Mouse (Mus musculus) liver, embryonic 14 days (tissue): ENCODE measurements around the gene Dcpp2. TPM values are rescaled to one million over a fixed set of nuclear protein-coding genes. Genes with fewer than 3 reads are reported as not detected.

ENCODE experiments used
- polyA plus RNA-seq: library from polyadenylated mRNA; depleted of rRNA; stranded (reverse); fragments of >200 nt; gene quantifications from 2 replicates; pipeline ENCODE4 v1.2.3, GENCODE M21; 2012; rRNA removed

Dcpp2 gene
- polyA plus RNA-seq, result not detected in 2 replicates

DNA sequence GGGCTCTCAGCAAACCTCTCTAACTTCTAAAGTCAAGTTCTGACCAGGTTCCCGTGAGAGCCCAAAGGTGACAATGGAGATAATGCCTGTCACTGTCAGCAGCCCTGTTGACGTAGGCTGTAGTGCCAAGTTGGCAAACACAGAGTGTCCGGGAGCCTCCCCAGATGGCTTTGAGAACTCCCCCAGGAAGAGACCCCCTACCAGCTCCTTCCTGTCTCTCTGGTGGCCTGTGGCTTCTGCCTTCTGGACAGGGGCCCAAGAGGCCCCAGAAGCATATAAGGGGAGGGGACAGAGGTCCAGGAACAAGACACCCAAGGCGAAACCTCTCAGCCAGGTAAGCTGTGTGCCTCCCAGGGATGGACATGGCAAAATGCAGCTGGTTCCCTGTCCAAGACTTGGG is at the start of gene Dcpp2, which contains the start of gene Dcpp1:
Gene Dcpp2 (plus strand): TSS at position 305 of the 400 bp plus-strand sequence.
Gene Dcpp1 (plus strand): TSS at position 301 of the 400 bp plus-strand sequence.

DNA sequence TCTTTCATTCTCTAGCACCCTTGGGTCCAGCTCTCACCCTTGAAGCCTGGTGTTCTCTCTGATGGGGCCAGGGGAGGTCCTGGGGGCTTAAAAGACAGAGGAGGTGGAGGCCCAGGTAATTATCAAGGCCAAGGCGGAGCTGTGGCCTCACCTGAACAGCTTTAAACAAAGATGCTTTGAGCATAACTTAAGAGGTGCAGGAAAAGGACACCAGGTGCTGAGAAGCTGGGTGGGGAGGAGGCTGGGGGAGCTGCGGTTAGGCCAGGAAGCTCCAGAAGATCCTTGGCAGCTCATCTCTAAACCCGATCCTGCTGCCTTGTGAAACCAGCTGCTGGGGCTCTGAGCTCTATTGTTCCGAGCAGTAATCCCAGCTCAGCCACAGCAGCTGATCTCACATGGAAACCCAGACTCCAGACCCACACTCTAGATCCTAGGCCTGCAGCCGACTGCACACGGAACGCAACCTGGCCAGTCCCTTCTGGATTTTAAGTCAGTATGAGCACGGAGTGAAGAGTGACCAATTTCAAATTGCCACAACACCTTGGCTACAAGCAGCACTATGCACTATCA is 44.6 kb upstream of the Dcpp2 start, which contains the start of gene Prss33:
Gene Prss33 (minus strand): TSS at position 51 of the 570 bp plus-strand sequence.

DNA sequence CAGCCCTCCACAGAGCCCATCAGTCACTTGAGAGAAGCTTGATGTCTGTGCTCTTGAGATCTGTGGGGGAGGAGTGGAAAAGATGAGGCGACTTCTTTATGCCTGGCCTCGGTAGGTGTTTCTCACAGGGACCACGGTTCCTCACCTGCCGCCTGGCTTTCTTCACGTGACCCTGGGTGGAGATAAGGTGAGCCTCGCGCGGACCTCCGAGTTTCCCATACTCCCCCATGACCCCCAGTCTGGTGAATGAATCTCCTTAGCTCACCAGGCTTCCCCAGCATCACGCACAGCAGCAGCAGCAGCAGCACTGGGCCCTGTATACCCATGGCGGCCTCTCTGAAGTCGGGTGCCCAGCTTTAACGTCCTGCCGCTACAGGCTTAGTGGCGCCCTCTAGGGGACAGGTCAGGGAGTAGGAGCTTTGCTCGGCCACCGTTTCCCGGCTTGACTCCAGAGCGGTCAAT is 36.8 kb upstream of the Dcpp2 start, which contains the start of the genes Prss32 and Prss41:
Gene Prss32 (plus strand): TSS at position 44 of the 462 bp plus-strand sequence.
Gene Prss41 (minus strand): TSS at position 361 of the 462 bp plus-strand sequence.

DNA sequence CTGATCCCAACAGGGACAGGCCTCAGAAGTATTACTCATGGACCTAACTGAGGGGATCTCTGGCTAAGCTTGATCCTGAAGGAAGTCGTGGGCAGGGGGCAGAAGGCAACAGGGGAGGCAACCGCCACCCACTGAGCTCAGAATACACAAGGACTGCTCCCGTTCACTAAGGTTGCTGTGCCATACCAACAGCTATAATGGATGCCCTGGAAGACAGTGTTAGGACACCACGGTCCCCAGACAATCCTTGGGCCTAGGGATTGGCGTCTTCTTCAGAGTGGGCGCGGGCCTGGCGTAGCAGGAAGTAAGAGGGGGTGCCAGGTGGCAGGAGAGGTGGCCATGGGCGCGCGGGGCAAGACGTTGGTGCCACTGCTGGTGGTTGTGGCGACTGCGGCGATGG is 12.9 kb upstream of the Dcpp2 start, which contains the start of gene Prss21:
Gene Prss21 (plus strand): TSS at position 301 of the 400 bp plus-strand sequence.

DNA sequence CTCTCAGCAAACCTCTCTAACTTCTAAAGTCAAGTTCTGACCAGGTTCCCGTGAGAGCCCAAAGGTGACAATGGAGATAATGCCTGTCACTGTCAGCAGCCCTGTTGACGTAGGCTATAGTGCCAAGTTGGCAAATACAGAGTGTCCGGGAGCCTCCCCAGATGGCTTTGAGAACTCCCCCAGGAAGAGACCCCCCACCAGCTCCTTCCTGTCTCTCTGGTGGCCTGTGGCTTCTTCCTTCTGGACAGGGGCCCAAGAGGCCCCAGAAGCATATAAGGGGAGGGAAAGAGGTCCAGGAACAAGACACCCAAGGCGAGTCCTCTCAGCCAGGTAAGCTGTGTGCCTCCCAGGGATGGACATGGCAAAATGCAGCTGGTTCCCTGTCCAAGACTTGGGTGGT is 36.5 kb downstream of the Dcpp2 start, which contains the start of gene Dcpp3:
Gene Dcpp3 (plus strand): TSS at position 301 of the 400 bp plus-strand sequence.

DNA sequence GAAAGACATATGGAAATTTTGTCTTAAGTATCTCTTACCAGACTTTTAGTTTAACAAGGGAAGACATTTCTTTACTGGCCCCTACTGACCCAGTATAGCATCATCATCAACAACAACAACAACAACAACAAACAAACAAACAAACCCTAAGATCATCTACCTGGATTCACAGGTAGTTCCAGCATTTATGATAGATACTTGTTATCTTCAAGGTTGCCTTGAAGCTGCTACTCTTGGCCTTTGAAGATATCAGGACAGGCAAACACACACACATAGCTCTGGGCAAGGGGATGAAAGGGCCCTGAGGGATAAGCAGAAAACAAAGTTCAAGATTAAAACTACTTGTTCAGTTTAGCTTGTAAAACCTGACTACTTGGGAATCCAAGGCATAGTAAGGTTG is 60.7 kb downstream of the Dcpp2 start, which contains the start of gene Sbp:
Gene Sbp (plus strand): TSS at position 301 of the 400 bp plus-strand sequence.

Other genes starting within 250 kb of the Dcpp2 start
- gene Mmp25, start 235.6 kb upstream of the Dcpp2 start, polyA plus RNA-seq, result 0.10 and 0.12 TPM in 2 replicates
- gene Bicdl2, start 220.4 kb upstream of the Dcpp2 start, polyA plus RNA-seq, result 0.03 TPM in 1 of 2 replicates, not detected in the other
- gene Hcfc1r1, start 207.3 kb upstream of the Dcpp2 start, polyA plus RNA-seq, result 11.5 and 12.4 TPM in 2 replicates
- gene Thoc6, start 207.0 kb upstream of the Dcpp2 start, polyA plus RNA-seq, result 16.5 and 18.5 TPM in 2 replicates
- 1.6 and 1.8 TPM in 2 replicates for gene Tnfrsf12a, start 203.4 kb upstream of the Dcpp2 start, polyA plus RNA-seq
- 0.38 and 0.81 TPM in 2 replicates for gene Cldn6, start 201.6 kb upstream of the Dcpp2 start, polyA plus RNA-seq
- gene Cldn9, start 196.9 kb upstream of the Dcpp2 start, polyA plus RNA-seq, result not detected in 2 replicates
- 0.02 and 0.03 TPM in 2 replicates for gene 1520401A03Rik, start 158.1 kb upstream of the Dcpp2 start, polyA plus RNA-seq
- 24.8 and 29.8 TPM in 2 replicates for gene Pkmyt1, start 154.5 kb upstream of the Dcpp2 start, polyA plus RNA-seq
- 3.6 and 3.8 TPM in 2 replicates for gene Paqr4, start 140.0 kb upstream of the Dcpp2 start, polyA plus RNA-seq
- gene Kremen2, start 135.0 kb upstream of the Dcpp2 start, polyA plus RNA-seq, result 0.07 TPM in 1 of 2 replicates, not detected in the other
- 3.9 and 4.2 TPM in 2 replicates for gene Flywch1, start 109.3 kb upstream of the Dcpp2 start, polyA plus RNA-seq
- gene Flywch2, start 94.8 kb upstream of the Dcpp2 start, polyA plus RNA-seq, result 0.78 and 0.93 TPM in 2 replicates
- 104 and 131 TPM in 2 replicates for gene Srrm2, start 90.3 kb upstream of the Dcpp2 start, polyA plus RNA-seq
- 283 and 297 TPM in 2 replicates for gene Elob, start 51.7 kb upstream of the Dcpp2 start, polyA plus RNA-seq
- gene Prss33, start 44.8 kb upstream of the Dcpp2 start, polyA plus RNA-seq, result not detected in 2 replicates
- gene Prss32, start 37.0 kb upstream of the Dcpp2 start, polyA plus RNA-seq, result not detected in 2 replicates
- gene Prss41, start 36.7 kb upstream of the Dcpp2 start, polyA plus RNA-seq, result 0.11 and 0.14 TPM in 2 replicates
- not detected in 2 replicates for gene Prss21, start 12.8 kb upstream of the Dcpp2 start, polyA plus RNA-seq
- not detected in 2 replicates for gene Dcpp1, start within 50 bp of the Dcpp2 start, polyA plus RNA-seq
- gene Dcpp3, start 36.6 kb downstream of the Dcpp2 start, polyA plus RNA-seq, result not detected in 2 replicates
- gene Sbp, start 60.8 kb downstream of the Dcpp2 start, polyA plus RNA-seq, result 0.02 TPM in 1 of 2 replicates, not detected in the other
- gene Sbpl, start 74.4 kb downstream of the Dcpp2 start, polyA plus RNA-seq, result not detected in 2 replicates
- gene Prss30, start 99.7 kb downstream of the Dcpp2 start, polyA plus RNA-seq, result 0.06 and 0.09 TPM in 2 replicates
- gene Prss22, start 117.2 kb downstream of the Dcpp2 start, polyA plus RNA-seq, result 0.05 TPM in 1 of 2 replicates, not detected in the other
- 0.10 TPM in 1 of 2 replicates, not detected in the other for gene Prss27, start 157.3 kb downstream of the Dcpp2 start, polyA plus RNA-seq
- 9.7 and 11.2 TPM in 2 replicates for gene Kctd5, start 192.6 kb downstream of the Dcpp2 start, polyA plus RNA-seq